Mouse (Mus musculus) thymus, postnatal 14 days (tissue): ENCODE measurements at regions not wholly inside any gene's neighbourhood (a gene's known extent, or its start where the extent isn't known, plus 50 kb on each side); places are given as distances from the start of the nearest gene placed in this dataset.
A peak's percentile ranks its signal among the peaks of the same experiment; 100 is the strongest.

Source experiments
- DNase-seq: peaks from one replicate; pipeline ENCODE4 v3.0.0; 2021

DNA sequence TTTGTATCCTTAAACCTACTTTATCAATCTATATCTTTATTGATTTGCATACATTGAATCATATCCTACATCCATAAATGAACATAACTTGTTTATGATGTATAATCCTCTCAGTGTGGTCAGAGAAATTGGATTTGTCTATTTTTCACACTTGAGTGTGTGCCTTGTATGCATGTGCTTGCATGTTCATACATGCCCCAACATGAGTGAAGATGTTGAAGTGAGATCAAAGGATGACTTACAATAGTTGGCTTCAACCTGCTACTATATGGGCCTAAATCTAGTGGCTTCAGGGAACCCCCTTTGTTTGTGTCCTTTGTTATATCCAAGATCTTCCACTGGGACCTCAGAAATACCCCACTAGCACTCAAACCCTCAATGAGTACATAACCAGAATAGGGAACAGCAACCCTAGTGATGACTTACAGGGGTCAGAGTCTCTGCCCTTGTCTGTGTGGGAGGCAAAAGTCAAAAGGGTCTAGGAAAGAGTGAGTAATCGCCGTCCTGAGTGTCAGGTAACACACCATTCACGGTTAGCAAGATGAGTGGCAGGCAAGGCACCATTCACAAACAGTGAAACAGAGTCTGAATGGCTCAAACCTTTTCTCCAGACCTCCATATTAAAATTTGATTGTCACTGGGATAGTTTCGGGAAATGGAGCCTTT lies 236.3 kb downstream of the Lpin1 start:
- no peak for DNase-seq

DNA sequence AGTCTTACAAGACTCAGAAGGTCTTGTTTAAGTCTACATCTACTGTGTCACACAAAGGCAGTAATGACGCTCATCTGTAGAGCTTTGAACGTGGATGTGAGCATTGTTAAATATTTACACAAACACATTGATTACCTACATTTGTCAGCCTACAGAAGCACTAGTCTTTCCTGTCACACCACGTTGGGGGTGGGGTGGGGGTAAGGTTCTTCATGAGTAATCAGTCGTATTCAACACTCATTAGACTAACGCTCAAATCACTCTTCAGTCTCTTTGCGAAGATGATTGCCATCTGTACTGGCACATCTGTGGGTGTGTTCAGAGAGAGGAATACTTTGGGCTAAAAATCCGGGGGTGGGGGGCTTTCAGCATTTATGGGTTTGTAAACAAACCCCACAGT lies 240.7 kb downstream of the Lpin1 start:
- DNase-seq = no peak

- DNase-seq = no peak
Observed at GRCm38 (mm10) chr12:16362341-16362740, 248.4 kb downstream of the Lpin1 start.

GRCm38 (mm10) chr12:16358831-16359230 lies 251.9 kb downstream of the Lpin1 start:
- no peak for DNase-seq

- no peak for DNase-seq
Observed at GRCm38 (mm10) chr12:16354711-16355110, 256.1 kb downstream of the Lpin1 start.

DNA sequence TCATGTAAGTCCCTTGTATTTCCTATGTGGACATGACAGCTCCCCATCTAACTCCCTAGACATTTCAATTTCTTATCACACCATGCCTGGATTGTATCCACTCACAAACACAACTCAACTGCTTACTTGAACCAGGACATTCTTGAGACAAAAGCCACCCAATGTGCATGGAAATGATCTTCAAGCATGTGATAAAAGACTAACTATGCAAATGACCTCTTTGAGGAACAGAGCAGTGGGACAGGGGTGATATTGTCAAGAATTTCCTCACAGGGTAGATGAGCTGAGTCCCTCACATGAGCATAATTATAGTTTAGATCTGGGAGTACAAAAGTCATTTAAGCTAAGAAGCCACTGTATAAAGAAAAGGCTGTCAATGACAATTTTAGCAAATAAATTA lies 259.0 kb downstream of the Lpin1 start:
- no peak for DNase-seq

GRCm38 (mm10) chr12:16349310-16349709 lies 261.5 kb downstream of the Lpin1 start:
- no peak for DNase-seq

DNA sequence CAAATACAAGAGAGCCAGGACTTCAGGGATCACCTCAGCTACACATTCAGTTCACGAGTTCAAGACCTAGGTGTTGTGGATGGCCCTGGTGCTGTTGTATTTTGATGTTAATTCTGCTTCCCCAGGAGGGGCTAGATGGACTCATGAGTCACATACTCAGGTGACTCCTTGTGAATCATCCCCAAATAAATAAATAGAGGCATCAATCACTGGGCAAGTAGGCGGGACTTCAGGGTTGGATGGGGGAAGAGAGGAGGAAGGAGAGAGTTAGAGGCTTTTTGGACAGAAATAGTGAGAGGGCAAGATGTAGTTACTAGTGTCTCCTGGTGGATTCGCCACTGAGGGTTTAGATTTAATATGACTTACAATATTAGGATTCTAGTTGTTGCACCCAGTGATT lies 266.7 kb downstream of the Lpin1 start:
- no peak for DNase-seq

DNA sequence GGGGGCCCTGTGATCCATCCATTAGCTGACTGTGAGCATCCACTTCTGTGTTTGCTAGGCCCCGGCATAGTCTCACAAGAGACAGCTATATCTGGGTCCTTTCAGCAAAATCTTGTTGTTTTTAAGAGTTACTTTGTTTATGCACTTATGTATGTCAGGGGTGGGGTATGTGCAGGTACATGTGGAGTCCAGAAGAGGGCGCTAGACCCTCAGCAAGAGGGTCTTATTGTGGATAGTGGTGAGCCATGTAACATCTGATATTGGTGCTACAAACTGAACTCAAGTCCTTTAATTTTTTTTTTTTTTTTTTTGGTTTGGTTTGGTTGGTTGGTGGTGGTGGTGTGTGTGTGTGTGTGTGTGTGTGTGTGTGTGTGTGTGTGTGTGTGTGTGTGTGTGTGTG lies 268.7 kb downstream of the Lpin1 start:
- peak; percentile 20 for DNase-seq

DNA sequence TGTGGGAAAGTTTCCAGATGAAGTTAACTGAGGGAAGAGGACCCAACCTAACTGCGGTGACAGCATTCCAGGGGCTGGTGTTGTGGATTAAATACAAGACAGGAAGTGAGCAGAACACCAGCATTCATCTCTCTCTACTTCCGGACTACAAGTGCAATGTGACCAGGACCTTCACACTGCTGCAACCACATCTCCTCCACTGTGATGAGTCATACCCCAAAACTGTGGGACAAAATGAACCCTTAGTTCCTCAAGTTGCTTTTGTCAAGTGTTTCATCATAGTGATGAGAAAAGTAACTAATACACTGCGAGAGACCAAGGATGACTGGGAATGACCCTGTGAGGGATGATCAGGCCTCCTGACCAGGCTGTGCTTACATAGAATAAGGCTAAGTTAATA lies 279.3 kb downstream of the Lpin1 start:
- DNase-seq = no peak

DNA sequence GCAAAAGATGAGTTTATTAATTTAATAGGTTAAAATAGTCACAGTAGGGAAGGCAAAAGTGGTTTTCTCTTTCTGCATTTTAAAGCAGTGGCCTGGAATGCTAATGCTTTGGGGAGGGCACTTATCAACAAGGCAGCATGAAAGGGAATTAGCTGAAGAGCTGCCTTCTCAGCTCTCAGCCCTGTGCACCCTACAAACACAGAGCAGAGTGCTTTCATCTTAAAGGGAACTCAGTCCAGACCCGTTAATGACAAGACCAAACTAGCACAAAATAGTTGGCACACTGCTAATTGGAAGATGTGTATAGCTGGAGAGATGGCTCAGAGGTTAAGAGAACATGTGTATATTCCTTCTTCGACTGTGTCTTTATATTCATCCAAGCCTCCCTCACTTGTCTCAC lies 281.6 kb downstream of the Lpin1 start:
- DNase-seq = no peak

- no peak for DNase-seq
Observed at GRCm38 (mm10) chr12:16320536-16321402, 290.0 kb downstream of the Lpin1 start.

GRCm38 (mm10) chr12:16308101-16308500 lies 302.7 kb downstream of the Lpin1 start:
- no peak for DNase-seq

- no peak for DNase-seq
Observed at GRCm38 (mm10) chr12:16304701-16305377, 305.9 kb downstream of the Lpin1 start.

GRCm38 (mm10) chr12:16285061-16285460 lies 325.7 kb downstream of the Lpin1 start:
- DNase-seq = no peak

- DNase-seq = no peak
Observed at GRCm38 (mm10) chr12:16279146-16279545, 331.6 kb downstream of the Lpin1 start.

DNA sequence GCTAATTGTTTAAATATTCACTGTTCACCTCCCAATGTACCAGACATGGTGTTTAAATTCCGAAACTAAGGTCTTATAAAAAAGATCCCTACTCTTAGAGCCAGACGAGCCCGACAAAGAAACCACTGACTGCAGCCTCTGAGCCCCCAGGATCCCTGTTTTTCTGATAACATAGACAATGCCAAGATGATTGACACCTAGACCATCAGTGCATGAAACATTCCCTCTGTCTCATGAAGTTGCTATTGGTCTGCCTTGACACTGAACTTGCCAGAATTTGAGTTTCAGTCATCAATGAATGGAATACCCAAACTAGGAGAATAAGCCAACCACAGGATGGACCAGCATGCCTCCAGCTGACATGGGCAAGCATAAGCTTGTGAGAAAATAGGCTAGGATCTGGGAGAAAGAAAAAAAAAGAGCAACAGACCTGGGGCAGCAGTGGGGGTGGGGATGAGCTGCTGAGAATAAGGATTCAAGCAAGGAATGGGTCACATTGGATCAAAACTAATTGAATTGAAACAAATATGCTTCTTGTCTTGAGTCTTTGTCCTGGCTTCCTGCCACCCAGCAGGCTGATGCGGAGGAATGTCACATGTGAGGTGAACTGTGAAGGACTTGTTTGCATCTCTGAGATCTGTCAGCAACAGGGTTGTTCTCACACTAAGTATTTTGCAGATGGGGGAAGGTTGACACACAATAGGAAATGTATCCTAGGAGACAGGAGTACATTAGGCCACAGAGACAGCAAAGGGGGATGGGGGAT lies 333.0 kb downstream of the Lpin1 start:
- no peak for DNase-seq

- no peak for DNase-seq
Observed at GRCm38 (mm10) chr12:16277144-16277543, 333.6 kb downstream of the Lpin1 start.

DNA sequence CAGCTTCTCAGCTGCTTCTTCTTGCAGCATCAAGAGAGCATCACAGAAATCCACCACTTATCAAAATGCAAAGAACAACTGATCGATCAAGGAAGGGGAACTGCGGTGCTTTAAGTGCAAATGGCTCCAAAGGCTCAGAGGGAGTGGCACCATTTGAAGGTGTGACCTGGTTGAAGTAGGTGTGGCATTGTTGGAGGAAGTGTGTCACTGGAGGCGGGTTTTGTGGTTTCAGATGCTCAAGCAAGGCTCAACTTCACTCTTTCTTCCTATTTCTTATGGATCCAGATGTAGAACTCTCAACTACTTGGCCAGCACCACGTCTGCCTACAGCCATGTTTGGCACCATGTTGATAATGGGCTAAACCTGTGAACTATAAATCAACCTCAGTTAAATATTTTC lies 334.5 kb downstream of the Lpin1 start:
- DNase-seq = no peak

DNA sequence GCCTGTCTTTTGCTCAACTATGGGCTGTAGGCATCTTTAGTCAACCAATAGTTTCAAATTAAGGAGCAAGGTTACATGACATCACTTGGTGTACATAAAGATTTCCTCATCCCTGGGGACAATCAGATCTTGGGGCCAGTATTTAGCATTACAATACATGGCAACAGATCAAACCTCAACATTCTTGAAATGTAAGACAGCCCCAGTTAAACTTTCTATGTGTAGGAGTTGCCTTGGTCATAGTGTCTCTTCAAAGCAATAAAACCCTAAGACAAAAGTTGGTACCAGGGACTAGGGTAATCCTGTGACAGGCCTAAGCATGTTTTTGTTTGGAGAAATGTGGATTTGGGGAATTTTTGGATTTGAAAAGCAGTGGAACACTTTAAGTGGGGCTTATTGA lies 338.3 kb downstream of the Lpin1 start:
- no peak for DNase-seq

- no peak for DNase-seq
Observed at GRCm38 (mm10) chr12:16270876-16271275, 339.9 kb downstream of the Lpin1 start.

DNA sequence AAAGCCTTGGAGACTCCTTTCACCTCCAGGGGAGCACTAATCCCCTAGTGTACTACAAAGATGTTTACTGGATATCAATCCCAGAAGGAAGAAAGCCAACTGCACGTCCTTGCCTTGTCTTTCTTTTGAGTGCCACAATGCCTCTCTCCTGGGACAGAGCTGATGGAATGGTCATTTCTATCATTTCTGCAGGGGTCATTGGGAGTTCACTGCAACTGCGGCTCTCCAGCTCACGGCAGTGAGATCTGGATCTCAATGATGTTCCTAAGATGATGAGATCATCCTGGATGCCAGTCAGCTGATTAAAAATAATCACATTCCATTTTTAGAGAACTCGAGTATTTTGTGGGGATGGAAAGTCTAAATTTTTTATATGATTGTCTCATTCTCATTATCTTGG lies 341.1 kb downstream of the Lpin1 start:
- DNase-seq = no peak

DNA sequence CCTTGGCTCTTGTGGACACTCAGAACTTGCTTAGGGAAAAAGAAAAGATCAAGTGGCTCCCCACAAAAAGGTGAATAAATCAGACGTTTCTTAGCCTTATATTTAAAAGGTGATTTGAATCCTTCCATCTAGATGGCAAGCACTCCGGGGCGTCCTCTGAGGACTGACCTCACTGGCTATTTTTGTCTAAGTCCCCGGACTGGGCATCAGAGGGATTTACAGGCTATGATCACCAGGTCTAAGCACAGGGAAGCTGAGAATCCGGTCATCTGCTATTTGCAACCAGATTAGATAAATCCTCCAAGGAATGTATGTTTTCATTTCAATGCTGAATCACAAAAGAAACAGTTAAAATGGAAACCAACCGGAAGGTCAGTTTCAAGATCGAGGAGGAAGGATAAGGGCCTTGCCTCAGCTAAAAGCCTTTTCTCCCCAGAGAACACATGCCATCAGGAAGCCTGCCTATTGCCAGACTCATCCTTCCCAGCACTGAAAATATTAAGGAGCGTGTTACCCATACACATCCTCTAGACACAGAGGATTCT lies 342.1 kb downstream of the Lpin1 start:
- DNase-seq = no peak
